ENCODE assay signal across 22 mouse cellular contexts in genomic region chr13:110601352-110601751, GRCm38 (mm10).
A peak's percentile ranks its signal among the peaks of the same experiment; 100 is the strongest.
DNase-seq lines count a peak whose midpoint lies in the region; ATAC-seq and TF ChIP-seq lines count a peak whose summit lies in the region.
"Had no signal": no experiment of that assay in that cellular context is flagged by ENCODE, and none has a peak within 500 bp of the region (broad histone marks: within the 10 kb centered on the region; RNA-seq: fewer than 3 reads in every experiment).

No protein-coding gene starts in this region.

- H3K27me3 ChIP-seq in heart, postnatal 0 days (ENCODE audit: control insufficient read depth, insufficient read depth, low read length), result no peaks in the 10 kb centered on the region
- H3K27me3 ChIP-seq in lung, postnatal 0 days (replicated peaks; ENCODE audit: insufficient read depth, low read length), result no peaks in the 10 kb centered on the region
- H3K27me3 ChIP-seq in limb, embryonic 14.5 days (ENCODE audit: control insufficient read depth, insufficient read depth, low read length), result no peaks in the 10 kb centered on the region
- H3K27me3 ChIP-seq: hindbrain, embryonic 15.5 days; midbrain, embryonic 13.5 days; neural tube, embryonic 15.5 days; stomach, embryonic 15.5 days had no signal

- ATAC-seq in heart, postnatal 0 days (ENCODE audit: insufficient read depth, low read depth), result no peak
- peak; percentile 63; the same call in 1 of the 2 replicates for ATAC-seq in lung, postnatal 0 days
- ATAC-seq in limb, embryonic 14.5 days (ENCODE audit: low FRiP score, low read depth), result peak; percentile 70; the same call in 1 of the 2 replicates
- ATAC-seq: forebrain, postnatal 0 days; midbrain, embryonic 13.5 days had no signal

- peaks cover 5% of the 10 kb centered on the region; the same call in 1 of the 2 replicates for H3K4me1 ChIP-seq in heart, postnatal 0 days (ENCODE audit: control insufficient read depth, insufficient read depth)
- H3K4me1 ChIP-seq in lung, postnatal 0 days (ENCODE audit: insufficient read depth, low read depth, low read length), result peaks cover 2% of the 10 kb centered on the region; the same call in 1 of the 2 replicates
- H3K4me1 ChIP-seq in limb, embryonic 14.5 days (ENCODE audit: control insufficient read depth, insufficient read depth, low read length), result peaks cover 8% of the 10 kb centered on the region
- H3K4me1 ChIP-seq: midbrain, embryonic 13.5 days; neural tube, embryonic 15.5 days; stomach, embryonic 15.5 days had no signal

- no peak for TF ChIP-seq EP300 in heart, postnatal 0 days (IDR thresholded peaks at IDR 0.05; ENCODE audit: low read depth)
- TF ChIP-seq EP300 in lung, postnatal 0 days (IDR thresholded peaks at IDR 0.05), result no peak

- H3K9ac ChIP-seq in heart, postnatal 0 days (replicated peaks; ENCODE audit: low read depth, low read length), result no peak overlapping the region
- no peak overlapping the region for H3K9ac ChIP-seq in lung, postnatal 0 days (replicated peaks; ENCODE audit: low read depth)
- H3K9ac ChIP-seq in limb, embryonic 14.5 days (ENCODE audit: low read depth, low read length, severe bottlenecking), result no peak overlapping the region
- H3K9ac ChIP-seq: forebrain, postnatal 0 days; hindbrain, embryonic 15.5 days; midbrain, embryonic 13.5 days; neural tube, embryonic 15.5 days; stomach, embryonic 15.5 days had no signal

- no peak for TF ChIP-seq CTCF in heart, postnatal 0 days (IDR thresholded peaks at IDR 0.05; ENCODE audit: low read depth)
- no peak for TF ChIP-seq CTCF in lung, postnatal 0 days (IDR thresholded peaks at IDR 0.05)

- 16% methylated on average over 5 of the region's 5 CpGs for WGBS in heart, postnatal 0 days
- WGBS in lung, postnatal 0 days, result 15% methylated on average over 5 of the region's 5 CpGs
- 51% methylated on average over 5 of the region's 5 CpGs for WGBS in limb, embryonic 14.5 days

- TF ChIP-seq POLR2A in limb, embryonic 14.5 days (IDR thresholded peaks at IDR 0.05; ENCODE audit: borderline replicate concordance, extremely low read depth, insufficient read depth, insufficient read length), result no peak

- H3K4me3 ChIP-seq in heart, postnatal 0 days (ENCODE audit: low read depth, low read length), result no peak overlapping the region
- H3K4me3 ChIP-seq in lung, postnatal 0 days (ENCODE audit: low read depth, low read length), result no peak overlapping the region
- H3K4me3 ChIP-seq in limb, embryonic 14.5 days (replicated peaks; ENCODE audit: low read length), result no peak overlapping the region
- H3K4me3 ChIP-seq: hindbrain, embryonic 15.5 days; midbrain, embryonic 13.5 days; neural tube, embryonic 15.5 days; stomach, embryonic 15.5 days had no signal

- peak; percentile 71 for DNase-seq in heart, postnatal 0 days (ENCODE audit: low spot score)
- DNase-seq in heart, adult 18-20 months, result no peak
- peak; percentile 68 for DNase-seq in lung, postnatal 0 days (ENCODE audit: low spot score)
- no peak for DNase-seq in lung, postnatal 25 days (ENCODE audit: low spot score)
- peak; percentile 11 for DNase-seq in NIH3T3 (ENCODE audit: low read depth)
- peak; percentile 63 for DNase-seq in limb, embryonic 14.5 days (ENCODE audit: low spot score)
- no peak for DNase-seq in cerebellum, postnatal 14 days
- no peak for DNase-seq in spleen, postnatal 14 days (ENCODE audit: low spot score in 2 of 2)
- DNase-seq: adrenal gland, adult 2 months; cerebellum, adult 11 months; cerebellum, postnatal 25 days; forebrain, postnatal 0 days; heart, postnatal 36 days; kidney, adult 11 months; kidney, postnatal 14 days; layer of hippocampus, adult 9-11 months; thymus, postnatal 14 days had no signal

- no peaks in the 10 kb centered on the region for H3K9me3 ChIP-seq in heart, postnatal 0 days (replicated peaks; ENCODE audit: control insufficient read depth, low read length)
- no peaks in the 10 kb centered on the region for H3K9me3 ChIP-seq in lung, postnatal 0 days (ENCODE audit: low read length)
- H3K9me3 ChIP-seq in limb, embryonic 14.5 days (ENCODE audit: control insufficient read depth, low read length), result no peaks in the 10 kb centered on the region
- H3K9me3 ChIP-seq: hindbrain, embryonic 15.5 days; midbrain, embryonic 13.5 days; neural tube, embryonic 15.5 days; stomach, embryonic 15.5 days had no signal

- H3K4me2 ChIP-seq in heart, postnatal 0 days (ENCODE audit: low read depth, low read length), result no peak overlapping the region
- no peak overlapping the region for H3K4me2 ChIP-seq in lung, postnatal 0 days (replicated peaks; ENCODE audit: low read depth, low read length)
- H3K4me2 ChIP-seq in limb, embryonic 14.5 days (replicated peaks; ENCODE audit: low read depth, low read length, severe bottlenecking), result no peak overlapping the region
- H3K4me2 ChIP-seq: hindbrain, embryonic 15.5 days; liver, embryonic 11.5 days; midbrain, embryonic 13.5 days; neural tube, embryonic 15.5 days; stomach, embryonic 15.5 days had no signal

- no peaks in the 10 kb centered on the region for H3K36me3 ChIP-seq in heart, postnatal 0 days (replicated peaks; ENCODE audit: control insufficient read depth, insufficient read depth, low read length)
- H3K36me3 ChIP-seq in lung, postnatal 0 days (ENCODE audit: insufficient read depth, low read length), result no peaks in the 10 kb centered on the region
- no peaks in the 10 kb centered on the region for H3K36me3 ChIP-seq in limb, embryonic 14.5 days (ENCODE audit: control insufficient read depth, insufficient read depth, low read length)
- H3K36me3 ChIP-seq: hindbrain, embryonic 15.5 days; midbrain, embryonic 13.5 days; neural tube, embryonic 15.5 days; stomach, embryonic 15.5 days had no signal

- 0 out of 2 replicates have a peak overlapping the region, but pooled peaks have one; percentile 15 for H3K27ac ChIP-seq in heart, postnatal 0 days (ENCODE audit: low read depth)
- no peak overlapping the region for H3K27ac ChIP-seq in lung, postnatal 0 days (ENCODE audit: low read length)
- no peak overlapping the region for H3K27ac ChIP-seq in limb, embryonic 14.5 days (replicated peaks; ENCODE audit: low read depth, low read length)
- H3K27ac ChIP-seq: hindbrain, embryonic 15.5 days; midbrain, embryonic 13.5 days; neural tube, embryonic 15.5 days; stomach, embryonic 15.5 days had no signal

Comparison
In these comparisons a context has a peak if more than half of its experiments do, and no peak if none do; other contexts are left out.
1. DNase-seq: peak in heart, postnatal 0 days (single experiment), lung, postnatal 0 days (single experiment), NIH3T3 (single experiment) and limb, embryonic 14.5 days (single experiment); none in heart, adult 18-20 months (0 of 2), lung, postnatal 25 days (single experiment), cerebellum, postnatal 14 days (0 of 2) and spleen, postnatal 14 days (0 of 2).